Mouse (Mus musculus) E14TG2a.4 (cell line): ENCODE data around the gene Sdcbp2.

ENCODE experiments used
- CTCF ChIP-seq: conservative IDR thresholded peaks from 2 replicates; pipeline ENCODE4 v1.5.1; 2014; ENCODE audit warnings: low read length
- NANOG ChIP-seq: IDR thresholded peaks from 2 replicates; pipeline ENCODE4 v1.6.1; 2014; ENCODE audit warnings: borderline replicate concordance, low read length, mixed read lengths
- POU5F1 ChIP-seq: IDR thresholded peaks from 2 replicates; pipeline ENCODE4 v1.6.1; 2014; ENCODE audit warnings: low read length, borderline replicate concordance

- no peak for TF ChIP-seq POU5F1
- no peak for TF ChIP-seq CTCF
- TF ChIP-seq NANOG = no peak
Observed at GRCm38 (mm10) chr2:151632159-151632814, 59.9 kb downstream of the Sdcbp2 start, which contains the start of gene Snph.
